Mouse (Mus musculus) hindbrain, postnatal 0 days (tissue): ENCODE data around the gene Ddx27. TPM values are rescaled to one million over a fixed set of nuclear protein-coding genes. Genes with fewer than 3 reads are reported as not detected.
A peak's percentile ranks its signal among the peaks of the same experiment; 100 is the strongest.

Experiments
- ATAC-seq: fragments of 200-750 bp; cut with Nextera tagmentation; 2 replicates; pipeline ENCODE4 v1.8.0; 2017; ENCODE audit warnings: mild to moderate bottlenecking, moderate TSS enrichment, moderate library complexity
- DNase-seq: peaks from one replicate; pipeline ENCODE4 v3.0.0-alpha.2; 2015; ENCODE audit warnings: low spot score
- H3K27ac ChIP-seq: fragments of 300-500 bp; sonication (generic); 2 replicates; pipeline ENCODE4 v1.5.1; 2014; ENCODE audit warnings: mild to moderate bottlenecking
- H3K27me3 ChIP-seq: fragments of 300-500 bp; sonication (generic); 2 replicates; pipeline ENCODE4 v1.6.1; 2014; ENCODE audit warnings: low read length, mixed read lengths; ENCODE audit not compliant: insufficient read depth
- H3K36me3 ChIP-seq: fragments of 300-500 bp; sonication (generic); 2 replicates; pipeline ENCODE4 v1.6.1; 2014; ENCODE audit warnings: low read length, mixed read lengths; ENCODE audit not compliant: insufficient read depth
- H3K4me1 ChIP-seq: fragments of 300-500 bp; sonication (generic); 2 replicates; pipeline ENCODE4 v1.6.1; 2014; ENCODE audit warnings: antibody characterized with exemption, low read length, mixed read lengths; ENCODE audit not compliant: insufficient read depth
- H3K4me2 ChIP-seq: fragments of 300-500 bp; sonication (generic); 2 replicates; pipeline ENCODE4 v1.6.1; 2014; ENCODE audit warnings: low read depth, mild to moderate bottlenecking, low read length, moderate library complexity, mixed read lengths
- H3K4me3 ChIP-seq: fragments of 300-500 bp; sonication (generic); 2 replicates; pipeline ENCODE4 v1.5.1; 2014; ENCODE audit warnings: low read length
- H3K9ac ChIP-seq: fragments of 300-500 bp; sonication (generic); replicated peaks from 2 replicates; pipeline ENCODE4 v1.6.1; 2014; ENCODE audit warnings: mild to moderate bottlenecking, low read length, moderate library complexity, mixed read lengths
- H3K9me3 ChIP-seq: fragments of 300-500 bp; sonication (generic); 2 replicates; pipeline ENCODE4 v1.6.1; 2016; ENCODE audit warnings: low read length, mixed read lengths
- CTCF ChIP-seq: IDR thresholded peaks from 2 replicates; pipeline ENCODE4 v1.5.1; 2016; ENCODE audit warnings: antibody characterized with exemption, control low read depth, low read depth
- WGBS: fragments of 180-500 bp; shearing (Covaris S2); extraction: QIAGEN DNeasy Blood & Tissue Kit; methylation state at CpG from one replicate; pipeline ENCODE4 v1.1.7; 2014; 5-methylcytosine and 5-hydroxymethylcytosine counted together
- polyA plus RNA-seq: library from polyadenylated mRNA; unstranded; fragments of >200 nt; fragmentation: Nextera tagmentation; extraction: Ambion mirVana; gene quantifications from 2 replicates; pipeline ENCODE4 v1.2.1, GENCODE M21; 2015
- total RNA-seq: library from RNA; depleted of rRNA; stranded (reverse); fragments of >200 nt; gene quantifications from 2 replicates; pipeline ENCODE4 v1.2.3, GENCODE M21; 2014

Ddx27 gene
- total and polyA plus RNA-seq, 2 experiments from 2014 or later, result 27.5 to 36.7 TPM

- no peak overlapping the region for H3K27ac ChIP-seq
- WGBS, result 85% methylated on average over 4 of the region's 4 CpGs
- no peak for DNase-seq
- H3K4me3 ChIP-seq, result no peak overlapping the region
- ATAC-seq, result no peak
- H3K9me3 ChIP-seq, result no peaks in the 10 kb centered on the region
- H3K9ac ChIP-seq, result no peak overlapping the region
- H3K4me2 ChIP-seq, result no peak overlapping the region
- H3K36me3 ChIP-seq, result no peaks in the 10 kb centered on the region
- TF ChIP-seq CTCF, result no peak
- no peaks in the 10 kb centered on the region for H3K4me1 ChIP-seq
- no peaks in the 10 kb centered on the region for H3K27me3 ChIP-seq
Measured at GRCm38 (mm10) chr2:166983351-166983894, 31.6 kb upstream of the Ddx27 start.

- TF ChIP-seq CTCF, result no peak
- no peak overlapping the region for H3K4me2 ChIP-seq
- ATAC-seq (no peak), DNase-seq (no peak)
- H3K4me1 ChIP-seq, result peaks cover 11% of the 10 kb centered on the region; the same call in 1 of the 2 replicates
- no peaks in the 10 kb centered on the region for H3K9me3 ChIP-seq
- H3K27me3 ChIP-seq, result no peaks in the 10 kb centered on the region
- 79% methylated on average over 7 of the region's 7 CpGs for WGBS
- H3K36me3 ChIP-seq, result no peaks in the 10 kb centered on the region
- no peak overlapping the region for H3K9ac ChIP-seq
- no peak overlapping the region for H3K4me3 ChIP-seq
- no peak overlapping the region for H3K27ac ChIP-seq
Measured at GRCm38 (mm10) chr2:166990861-166991260, 24.1 kb upstream of the Ddx27 start.

- no peaks in the 10 kb centered on the region for H3K27me3 ChIP-seq
- no peak overlapping the region for H3K9ac ChIP-seq
- TF ChIP-seq CTCF, result no peak
- no peak overlapping the region for H3K27ac ChIP-seq
- H3K4me2 ChIP-seq, result no peak overlapping the region
- ATAC-seq (no peak), DNase-seq (no peak)
- H3K36me3 ChIP-seq, result no peaks in the 10 kb centered on the region
- H3K9me3 ChIP-seq, result no peaks in the 10 kb centered on the region
- H3K4me1 ChIP-seq, result peaks cover 11% of the 10 kb centered on the region; the same call in 1 of the 2 replicates
- H3K4me3 ChIP-seq, result no peak overlapping the region
Measured at GRCm38 (mm10) chr2:166991945-166992344, 23.0 kb upstream of the Ddx27 start.

GRCm38 (mm10) chr2:166995021-166995795 is 19.8 kb upstream of the Ddx27 start:
- Histone ChIP-seq H3K36me3 (no peaks in the 10 kb centered on the region), H3K4me2 (peak overlapping the region; percentile 80), H3K4me3 (peak overlapping the region; percentile 96), H3K27ac (peak overlapping the region; percentile 98), H3K27me3 (no peaks in the 10 kb centered on the region), H3K9ac (peak overlapping the region; percentile 99), H3K4me1 (peaks cover 11% of the 10 kb centered on the region; the same call in 1 of the 2 replicates), H3K9me3 (no peaks in the 10 kb centered on the region)
- peak; percentile 7; the same call in 1 of the 2 replicates for TF ChIP-seq CTCF
- DNase-seq, result peak; percentile 57
- ATAC-seq, result peak; percentile 21
- WGBS, result 4% methylated on average over 28 of the region's 28 CpGs

- no peak for TF ChIP-seq CTCF
- Histone ChIP-seq H3K4me1 (peaks cover 11% of the 10 kb centered on the region; the same call in 1 of the 2 replicates), H3K9ac (peak within 1 kb of the TSS; percentile 99), H3K4me3 (peak within 1 kb of the TSS; percentile 96), H3K27ac (peak within 1 kb of the TSS; percentile 98), H3K4me2 (peak within 1 kb of the TSS; percentile 80), H3K27me3 (no peaks in the 10 kb centered on the region), H3K36me3 (no peaks in the 10 kb centered on the region), H3K9me3 (no peaks in the 10 kb centered on the region)
- DNase-seq, result peak; percentile 100
- peak; percentile 99 for ATAC-seq
- under 1% methylated on average over 78 of the region's 88 CpGs for WGBS
Measured at GRCm38 (mm10) chr2:166995796-166996532, 19.0 kb upstream of the Ddx27 start, which contains the start of gene Stau1. Gene Stau1 (minus strand): TSS chr2:166996299.

- H3K36me3 ChIP-seq, result no peaks in the 10 kb centered on the region
- no peaks in the 10 kb centered on the region for H3K9me3 ChIP-seq
- DNase-seq, result peak; percentile 14
- 40% methylated on average over 8 of the region's 8 CpGs for WGBS
- H3K4me2 ChIP-seq, result peak overlapping the region; percentile 80
- peak overlapping the region; percentile 96 for H3K4me3 ChIP-seq
- TF ChIP-seq CTCF, result no peak
- ATAC-seq, result peak; percentile 30; the same call in 1 of the 2 replicates
- peak overlapping the region; percentile 98 for H3K27ac ChIP-seq
- H3K4me1 ChIP-seq, result peaks cover 11% of the 10 kb centered on the region; the same call in 1 of the 2 replicates
- H3K27me3 ChIP-seq, result no peaks in the 10 kb centered on the region
- H3K9ac ChIP-seq, result peak overlapping the region; percentile 37; the same call in 1 of the 2 replicates
Measured at GRCm38 (mm10) chr2:166996533-166996894, 18.5 kb upstream of the Ddx27 start.
